Mouse (Mus musculus) myocyte (in vitro differentiated cells): ENCODE measurements around the gene Cul9.

ENCODE experiments used
- CEBPB ChIP-seq: IDR thresholded peaks from 2 replicates; pipeline ENCODE4 v1.6.1; 2011; ENCODE audit warnings: mild to moderate bottlenecking, moderate library complexity; ENCODE audit not compliant: poor library complexity, insufficient read depth, severe bottlenecking
- E2F4 ChIP-seq: IDR thresholded peaks from one replicate; pipeline ENCODE4 v1.6.1; 2011; ENCODE audit warnings: mild to moderate bottlenecking, control low read depth, moderate library complexity; ENCODE audit not compliant: insufficient read depth
- MAX ChIP-seq: IDR thresholded peaks from one replicate; pipeline ENCODE4 v1.6.1; 2011; ENCODE audit warnings: low read depth, mild to moderate bottlenecking, control low read depth
- MYOG ChIP-seq, 3 experiments: IDR thresholded peaks; one replicate each; pipeline ENCODE4 v1.6.1; 2011; ENCODE audit warnings: control low read depth in 2 of 3, low read depth in 2 of 3, mild to moderate bottlenecking in 2 of 3; ENCODE audit not compliant: insufficient read length in 2 of 3, control insufficient read depth in 1 of 3, insufficient read depth in 1 of 3
- POLR2A ChIP-seq: IDR thresholded peaks from one replicate; pipeline ENCODE4 v1.6.1; 2011; ENCODE audit warnings: low read depth, mild to moderate bottlenecking, control low read depth, moderate library complexity; ENCODE audit not compliant: insufficient read length
- POLR2AphosphoS2 ChIP-seq: IDR thresholded peaks from one replicate; pipeline ENCODE4 v1.6.1; 2011; ENCODE audit warnings: low read depth, control low read depth; ENCODE audit not compliant: insufficient read length
- REST ChIP-seq: IDR thresholded peaks from one replicate; pipeline ENCODE4 v1.6.1; 2011; ENCODE audit warnings: mild to moderate bottlenecking, control low read depth, moderate library complexity; ENCODE audit not compliant: insufficient read depth, insufficient read length
- SRF ChIP-seq: IDR thresholded peaks from one replicate; pipeline ENCODE4 v1.6.1; 2011; ENCODE audit warnings: low read depth; ENCODE audit not compliant: control insufficient read depth, insufficient read length
- TCF12 ChIP-seq: IDR thresholded peaks from one replicate; pipeline ENCODE4 v1.6.1; 2011; ENCODE audit warnings: mild to moderate bottlenecking, control low read depth; ENCODE audit not compliant: poor library complexity, insufficient read depth, severe bottlenecking
- USF1 ChIP-seq: IDR thresholded peaks from one replicate; pipeline ENCODE4 v1.6.1; 2011; ENCODE audit warnings: low read depth, mild to moderate bottlenecking, control low read depth, moderate library complexity

GRCm38 (mm10) chr17:46453970-46454411 lies 92.2 kb downstream of the Cul9 start:
- TF ChIP-seq POLR2A (no peak), TCF12 (no peak), E2F4 (no peak), CEBPB (no peak), SRF (no peak), MAX (no peak), POLR2AphosphoS2 (no peak), USF1 (no peak), REST (no peak), MYOG (IDR thresholded peaks at IDR 0.05; ENCODE audit: control insufficient read depth in 1 of 3, insufficient read depth in 1 of 3, insufficient read length in 2 of 3, low read depth in 2 of 3) (no peak)
